23 mouse cellular contexts compared by ENCODE assay signal in genomic region chr13:16816747-16817146, GRCm38 (mm10).
DNase-seq lines count a peak whose midpoint lies in the region; ATAC-seq and TF ChIP-seq lines count a peak whose summit lies in the region.
"Had no signal": no experiment of that assay in that cellular context is flagged by ENCODE, and none has a peak within 500 bp of the region (broad histone marks: within the 10 kb centered on the region; RNA-seq: fewer than 3 reads in every experiment).

No protein-coding gene starts in this region.

- no peak for TF ChIP-seq POLR2A in cerebellum, adult 2 months (IDR thresholded peaks at IDR 0.05; ENCODE audit: borderline replicate concordance, insufficient read depth, low read length)

- no peak overlapping the region for H3K4me2 ChIP-seq in lung, postnatal 0 days (replicated peaks; ENCODE audit: low read depth, low read length)
- H3K4me2 ChIP-seq in neural tube, embryonic 15.5 days, result no peak overlapping the region
- H3K4me2 ChIP-seq: forebrain, embryonic 13.5 days; heart, embryonic 11.5 days; hindbrain, embryonic 12.5 days; hindbrain, embryonic 15.5 days had no signal

- H3K9ac ChIP-seq in lung, postnatal 0 days (replicated peaks; ENCODE audit: low read depth), result no peak overlapping the region
- no peak overlapping the region for H3K9ac ChIP-seq in neural tube, embryonic 15.5 days (replicated peaks)
- H3K9ac ChIP-seq: forebrain, embryonic 13.5 days; hindbrain, embryonic 12.5 days; hindbrain, embryonic 15.5 days had no signal

- H3K27me3 ChIP-seq in lung, postnatal 0 days (replicated peaks; ENCODE audit: insufficient read depth, low read length), result no peaks in the 10 kb centered on the region
- H3K27me3 ChIP-seq in cerebellum, adult 2 months (ENCODE audit: control insufficient read depth, insufficient read depth, low read length), result no peaks in the 10 kb centered on the region
- no peaks in the 10 kb centered on the region for H3K27me3 ChIP-seq in neural tube, embryonic 15.5 days (replicated peaks)
- H3K27me3 ChIP-seq: CH12.LX; forebrain, embryonic 13.5 days; hindbrain, embryonic 12.5 days; hindbrain, embryonic 15.5 days; Patski had no signal

- H3K27ac ChIP-seq in lung, postnatal 0 days (ENCODE audit: low read length), result no peak overlapping the region
- no peak overlapping the region for H3K27ac ChIP-seq in cerebellum, adult 2 months (ENCODE audit: insufficient read depth, low read length)
- H3K27ac ChIP-seq in neural tube, embryonic 15.5 days (replicated peaks), result no peak overlapping the region
- H3K27ac ChIP-seq: forebrain, embryonic 10.5 days; forebrain, embryonic 13.5 days; hindbrain, embryonic 12.5 days; hindbrain, embryonic 15.5 days had no signal

- H3K9me3 ChIP-seq in lung, postnatal 0 days (ENCODE audit: low read length), result no peaks in the 10 kb centered on the region
- H3K9me3 ChIP-seq in neural tube, embryonic 15.5 days (replicated peaks), result no peaks in the 10 kb centered on the region
- H3K9me3 ChIP-seq: forebrain, embryonic 10.5 days; forebrain, embryonic 13.5 days; G1E; hindbrain, embryonic 12.5 days; hindbrain, embryonic 15.5 days had no signal

- TF ChIP-seq EP300 in lung, postnatal 0 days (IDR thresholded peaks at IDR 0.05), result no peak

- DNase-seq in lung, postnatal 0 days (ENCODE audit: low spot score), result peak; percentile 20
- no peak for DNase-seq in lung, postnatal 14 days
- peak; percentile 26 for DNase-seq in 416B (ENCODE audit: low read depth)
- no peak for DNase-seq in cerebellum, adult 2 months
- DNase-seq: adrenal gland, postnatal 10 days; adrenal gland, postnatal 36 days; cerebellum, adult 18-20 months; cerebellum, postnatal 10 days; cerebellum, postnatal 36 days; gastrocnemius, postnatal 10 days; gastrocnemius, postnatal 36 days; heart, adult 11 months had no signal

- no peak for TF ChIP-seq CTCF in lung, postnatal 0 days (IDR thresholded peaks at IDR 0.05)
- TF ChIP-seq CTCF in cerebellum, adult 2 months (IDR thresholded peaks at IDR 0.05; ENCODE audit: borderline replicate concordance, insufficient read depth, low read depth, low read length), result no peak

- H3K4me3 ChIP-seq in lung, postnatal 0 days (ENCODE audit: low read depth, low read length), result no peak overlapping the region
- no peak overlapping the region for H3K4me3 ChIP-seq in cerebellum, adult 2 months (replicated peaks; ENCODE audit: insufficient read depth, low read depth, low read length)
- H3K4me3 ChIP-seq in neural tube, embryonic 15.5 days (replicated peaks), result no peak overlapping the region
- H3K4me3 ChIP-seq: forebrain, embryonic 10.5 days; forebrain, embryonic 13.5 days; hindbrain, embryonic 12.5 days; hindbrain, embryonic 15.5 days had no signal

- H3K4me1 ChIP-seq in lung, postnatal 0 days (ENCODE audit: insufficient read depth, low read depth, low read length), result no peaks in the 10 kb centered on the region
- no peaks in the 10 kb centered on the region for H3K4me1 ChIP-seq in cerebellum, adult 2 months (ENCODE audit: control insufficient read depth, insufficient read depth, low read length)
- no peaks in the 10 kb centered on the region for H3K4me1 ChIP-seq in neural tube, embryonic 15.5 days
- H3K4me1 ChIP-seq: forebrain, embryonic 10.5 days; forebrain, embryonic 13.5 days; hindbrain, embryonic 12.5 days; hindbrain, embryonic 15.5 days had no signal

- no peaks in the 10 kb centered on the region for H3K36me3 ChIP-seq in lung, postnatal 0 days (ENCODE audit: insufficient read depth, low read length)
- H3K36me3 ChIP-seq in neural tube, embryonic 15.5 days, result no peaks in the 10 kb centered on the region
- H3K36me3 ChIP-seq: forebrain, embryonic 10.5 days; G1E; hindbrain, embryonic 12.5 days; hindbrain, embryonic 15.5 days had no signal

- ATAC-seq in lung, postnatal 0 days, result no peak
- ATAC-seq in megakaryocyte, adult 5-6 weeks (ENCODE audit: poor library complexity, severe bottlenecking), result peak; percentile 97
- ATAC-seq in neural tube, embryonic 15.5 days (ENCODE audit: low FRiP score), result no peak
- ATAC-seq: forebrain, embryonic 13.5 days; forebrain, embryonic 16.5 days; Patski had no signal

- 51% methylated on average over 5 of the region's 5 CpGs for WGBS in lung, postnatal 0 days
- 76% methylated on average over 5 of the region's 5 CpGs for WGBS in cerebellum, adult 2 months
- WGBS in neural tube, embryonic 15.5 days, result 88% methylated on average over 5 of the region's 5 CpGs

Comparison
In these comparisons a context has a peak if more than half of its experiments do, and no peak if none do; other contexts are left out.
1. DNase-seq: peak in lung, postnatal 0 days (single experiment) and 416B (single experiment); none in lung, postnatal 14 days (single experiment) and cerebellum, adult 2 months (0 of 2).